Mouse (Mus musculus) cortical plate, adult 2 months (tissue): ENCODE measurements around the gene AC124108.1. TPM values are rescaled to one million over a fixed set of nuclear protein-coding genes. Genes with fewer than 3 reads are reported as not detected.

Experiments used
- H3K27ac ChIP-seq: fragments of 200-500 bp; 2 replicates; pipeline ENCODE4 v1.5.1; 2012; ENCODE audit warnings: low read length, control low read depth, inconsistent platforms; ENCODE audit not compliant: insufficient read depth
- H3K4me1 ChIP-seq: fragments of 200-500 bp; 2 replicates; pipeline ENCODE4 v1.6.1; 2011; ENCODE audit warnings: low read length; ENCODE audit not compliant: control insufficient read depth, insufficient read depth
- H3K4me3 ChIP-seq: fragments of 200-500 bp; 2 replicates; pipeline ENCODE4 v1.5.1; 2011; ENCODE audit warnings: mild to moderate bottlenecking, low read length, control low read depth; ENCODE audit not compliant: insufficient read depth
- CTCF ChIP-seq: fragments of 200-500 bp; IDR thresholded peaks from 2 replicates; pipeline ENCODE4 v1.5.1; 2011; ENCODE audit warnings: mild to moderate bottlenecking, control low read depth, low read length; ENCODE audit not compliant: insufficient read depth; ENCODE audit errors: extremely low read depth
- POLR2A ChIP-seq: fragments of 200-500 bp; IDR thresholded peaks from 2 replicates; pipeline ENCODE4 v1.6.1; 2011; ENCODE audit warnings: mild to moderate bottlenecking, low read length, control low read depth; ENCODE audit not compliant: insufficient read depth; ENCODE audit errors: extremely low read depth
- polyA plus RNA-seq: library from polyadenylated mRNA; depleted of rRNA; stranded (reverse); fragments of >200 nt; gene quantifications from 2 replicates; pipeline ENCODE4 v1.2.3, GENCODE M21; 2012

Gene AC124108.1
- polyA plus RNA-seq, 1 experiment, result 6.2 TPM

DNA sequence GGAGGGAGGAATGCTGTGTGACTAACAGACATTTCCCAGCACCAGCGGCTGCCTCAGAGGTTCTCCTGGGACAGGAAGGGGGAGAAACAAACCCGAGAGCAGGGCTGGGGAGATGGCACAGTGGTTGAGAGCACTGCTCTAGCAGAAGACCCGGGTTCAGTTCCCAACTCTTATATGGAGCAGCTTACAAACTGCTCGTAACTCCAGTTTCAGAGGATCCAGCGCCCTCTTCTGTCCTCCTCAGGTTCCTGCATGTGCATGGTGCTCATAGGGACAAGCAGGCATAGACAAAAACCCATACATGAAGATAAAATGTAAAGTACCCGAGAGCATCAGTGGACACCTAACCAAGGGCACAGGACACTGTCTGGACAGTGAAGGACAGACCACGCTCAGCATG lies 19.7 kb downstream of the AC124108.1 start:
- Histone ChIP-seq H3K27ac (no peak overlapping the region), H3K4me1 (peaks cover 16% of the 10 kb centered on the region), H3K4me3 (no peak overlapping the region)
- TF ChIP-seq POLR2A (no peak), CTCF (peak; percentile 63)

DNA sequence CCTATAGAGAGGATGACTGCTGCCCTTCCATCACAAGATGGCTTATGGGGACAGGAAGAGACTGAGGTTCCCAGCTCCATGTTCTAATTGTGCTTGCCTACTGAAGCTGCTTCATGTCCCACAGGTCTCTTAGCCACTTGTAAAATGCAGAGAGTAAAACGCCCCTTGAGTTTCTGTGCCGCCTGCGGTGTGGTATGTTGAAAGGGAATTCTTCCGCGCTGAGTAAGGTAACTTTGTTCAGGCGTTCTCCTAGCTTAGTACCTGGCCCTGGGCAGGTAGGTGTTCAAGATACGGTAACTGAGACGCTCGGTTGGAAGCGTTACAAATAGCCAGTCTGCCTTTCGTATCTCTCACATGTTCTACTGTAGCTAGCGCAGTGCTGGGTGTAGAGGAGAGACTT lies 20.4 kb downstream of the AC124108.1 start:
- no peak overlapping the region for H3K27ac ChIP-seq
- peak overlapping the region; percentile 5; the same call in 1 of the 2 replicates for H3K4me3 ChIP-seq
- peaks cover 15% of the 10 kb centered on the region for H3K4me1 ChIP-seq
- no peak for TF ChIP-seq CTCF
- no peak for TF ChIP-seq POLR2A

DNA sequence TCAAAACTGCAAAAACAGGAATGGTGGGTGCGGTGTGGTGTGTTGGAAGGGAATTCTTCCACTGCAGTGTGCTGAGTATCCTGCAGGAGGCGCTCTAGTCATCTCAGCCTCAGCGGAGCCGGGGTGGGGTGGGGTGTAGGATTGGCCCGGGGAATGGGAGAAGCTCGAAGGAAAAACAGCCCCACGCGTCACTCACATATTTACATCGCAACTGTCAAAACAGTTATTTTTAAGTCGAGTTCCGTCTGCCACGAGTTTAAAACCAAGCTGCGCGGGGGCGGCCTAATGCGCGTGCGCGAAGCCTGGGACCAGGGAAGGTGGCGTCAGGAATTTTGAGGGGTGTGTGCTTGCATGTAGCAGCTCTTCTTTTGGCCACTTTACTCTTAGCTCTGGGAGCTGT lies 21.0 kb downstream of the AC124108.1 start:
- TF ChIP-seq CTCF, result peak; percentile 81
- TF ChIP-seq POLR2A, result no peak
- no peak overlapping the region for H3K27ac ChIP-seq
- peak overlapping the region; percentile 5; the same call in 1 of the 2 replicates for H3K4me3 ChIP-seq
- peaks cover 15% of the 10 kb centered on the region for H3K4me1 ChIP-seq

DNA sequence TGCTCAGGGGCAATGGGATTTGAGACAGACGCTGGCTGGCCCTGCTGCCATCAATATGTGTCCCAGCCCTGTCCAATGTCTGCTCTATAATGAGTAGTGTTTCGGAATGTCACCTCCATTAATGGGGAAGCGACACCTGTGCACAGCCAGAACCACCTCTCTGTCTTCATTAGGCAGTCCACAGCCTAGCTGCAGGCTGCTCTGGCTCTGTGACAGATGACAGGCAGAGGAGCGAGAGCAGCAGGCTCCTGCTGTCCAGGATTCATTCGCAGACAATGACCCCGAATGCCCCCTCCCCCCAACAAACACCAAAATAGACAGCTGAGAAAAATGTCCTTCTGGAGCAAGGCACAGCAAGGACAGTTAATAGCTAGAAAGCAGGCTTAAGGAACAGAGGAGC lies 21.8 kb downstream of the AC124108.1 start:
- Histone ChIP-seq H3K27ac (no peak overlapping the region), H3K4me3 (no peak overlapping the region), H3K4me1 (peaks cover 11% of the 10 kb centered on the region)
- TF ChIP-seq CTCF, result no peak
- no peak for TF ChIP-seq POLR2A

DNA sequence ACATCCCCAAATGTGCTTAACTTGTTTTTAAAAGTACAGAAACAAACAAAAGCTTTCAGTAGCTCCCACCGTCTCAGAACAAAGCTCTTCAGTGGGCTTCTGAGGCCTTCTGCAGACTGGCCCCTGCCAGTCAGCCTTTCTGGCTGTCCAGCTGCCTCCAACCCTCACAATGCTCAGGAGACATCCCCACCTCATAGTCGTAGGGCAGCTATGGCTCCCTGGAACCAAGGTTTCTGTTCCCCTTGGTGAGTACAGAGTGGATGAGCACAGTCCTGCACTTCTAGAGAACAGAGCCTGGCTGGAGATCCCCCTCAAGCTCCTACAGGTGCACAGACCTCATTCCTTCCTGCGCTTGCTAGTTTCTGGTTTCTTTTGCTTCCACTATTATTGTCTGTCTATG lies 25.0 kb downstream of the AC124108.1 start:
- H3K4me3 ChIP-seq, result no peak overlapping the region
- H3K27ac ChIP-seq, result no peak overlapping the region
- peaks cover 3% of the 10 kb centered on the region; the same call in 1 of the 2 replicates for H3K4me1 ChIP-seq
- TF ChIP-seq POLR2A, result no peak
- no peak for TF ChIP-seq CTCF

DNA sequence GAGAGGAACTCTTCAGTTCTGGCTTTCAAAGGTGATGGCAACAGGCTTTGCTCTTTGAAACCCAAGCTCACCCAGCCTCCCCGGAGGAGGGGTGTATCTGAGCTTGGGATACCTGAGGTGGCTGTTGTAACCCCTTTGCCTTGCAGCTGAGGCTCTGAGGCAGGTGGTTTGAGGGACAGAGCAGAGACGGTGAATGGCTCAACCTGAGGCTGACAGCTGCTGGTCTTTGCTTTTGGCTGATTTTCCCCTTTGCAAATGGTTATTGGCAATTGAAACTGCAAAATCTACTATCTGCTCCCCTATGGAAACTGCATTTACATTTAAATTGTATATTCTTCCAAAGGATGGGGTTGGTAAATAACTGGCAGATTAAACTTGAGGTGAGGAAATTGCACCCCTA lies 30.4 kb downstream of the AC124108.1 start:
- Histone ChIP-seq H3K27ac (no peak overlapping the region), H3K4me1 (no peaks in the 10 kb centered on the region; the same call in 1 of the 2 replicates), H3K4me3 (no peak overlapping the region)
- TF ChIP-seq POLR2A (no peak), CTCF (no peak)

DNA sequence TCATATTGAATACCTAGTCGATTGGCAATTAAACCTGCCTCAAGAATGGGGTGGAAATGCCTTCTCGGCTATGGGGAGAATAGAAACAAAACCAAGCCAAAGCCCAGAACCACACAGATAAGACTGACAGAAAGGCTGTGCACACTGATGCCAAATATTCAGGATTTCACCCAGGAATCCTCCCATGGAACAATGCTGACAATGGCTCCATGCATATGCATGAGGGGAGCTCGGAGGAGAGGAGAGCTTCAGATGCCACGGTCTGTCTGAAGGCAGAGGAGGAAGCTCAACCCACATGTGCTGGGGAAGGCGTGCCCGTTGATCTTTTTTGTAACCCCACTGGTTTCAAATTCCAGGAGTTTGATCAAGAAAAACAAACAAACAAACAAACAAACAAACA lies 30.9 kb downstream of the AC124108.1 start:
- H3K27ac ChIP-seq, result no peak overlapping the region
- no peaks in the 10 kb centered on the region; the same call in 1 of the 2 replicates for H3K4me1 ChIP-seq
- no peak for TF ChIP-seq CTCF
- TF ChIP-seq POLR2A, result no peak
- no peak overlapping the region for H3K4me3 ChIP-seq

DNA sequence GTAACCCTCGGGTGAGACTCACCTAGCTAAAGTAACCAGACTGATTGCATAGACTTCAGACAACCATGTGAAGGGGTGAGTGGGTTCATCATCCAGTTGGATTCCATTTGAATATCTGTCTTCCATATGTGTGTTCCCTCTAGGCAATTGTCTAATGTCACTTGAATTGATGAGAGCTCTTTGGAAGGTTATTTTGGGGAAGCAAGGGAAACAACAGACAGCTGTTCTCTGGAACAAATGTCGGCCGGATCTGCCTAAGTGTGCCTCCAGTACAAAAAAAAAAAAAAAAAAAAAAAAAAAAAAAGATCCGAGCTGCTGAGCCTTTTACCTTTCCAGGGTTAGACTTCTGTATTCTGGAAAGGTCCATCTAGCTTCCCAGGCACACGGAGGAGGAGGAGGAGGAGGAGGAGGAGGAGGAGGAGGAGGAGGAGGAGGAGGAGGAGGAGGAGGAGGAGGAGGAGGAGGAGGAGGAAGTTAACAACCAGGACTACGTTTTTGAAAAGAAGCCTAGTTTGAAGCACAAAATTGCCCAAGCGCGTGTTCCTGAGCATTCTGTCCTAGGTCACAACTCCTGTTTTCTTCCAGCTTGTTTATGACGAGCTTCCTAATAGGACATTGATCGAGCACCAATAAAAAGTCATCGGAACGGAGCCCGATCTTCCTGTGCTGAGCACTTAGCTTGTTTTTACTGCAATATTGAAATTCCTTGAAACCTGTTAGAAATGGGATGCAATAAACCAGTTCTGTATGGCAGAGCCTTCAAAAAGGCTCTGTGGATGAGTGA lies 35.2 kb downstream of the AC124108.1 start:
- Histone ChIP-seq H3K4me3 (no peak overlapping the region), H3K27ac (no peak overlapping the region), H3K4me1 (no peaks in the 10 kb centered on the region; the same call in 1 of the 2 replicates)
- TF ChIP-seq CTCF (no peak), POLR2A (no peak)

DNA sequence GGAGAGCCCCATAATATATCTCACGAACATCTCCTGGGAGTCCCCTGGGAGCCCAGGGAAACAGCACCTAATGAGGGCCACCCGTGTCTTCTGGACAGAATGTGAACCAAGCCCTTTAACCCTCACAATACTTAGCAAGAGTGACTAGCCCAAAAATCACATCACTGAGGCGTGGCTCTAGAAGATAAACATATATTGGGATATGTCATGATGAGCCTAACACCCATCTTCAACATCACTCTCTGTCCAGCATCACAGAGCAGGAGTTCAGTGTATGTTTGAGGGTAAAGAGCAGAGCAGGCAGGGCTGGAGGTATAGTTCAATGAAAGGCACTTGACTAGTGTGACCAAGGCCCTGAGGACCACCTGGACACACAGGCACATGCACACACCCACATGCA lies 38.4 kb downstream of the AC124108.1 start, which contains the start of gene Gm10188:
Gene Gm10188, minus strand, starts transcription at position 101 of the 400 bp plus-strand sequence.
- no peak within 1 kb of the TSS for H3K27ac ChIP-seq
- no peaks in the 10 kb centered on the region; the same call in 1 of the 2 replicates for H3K4me1 ChIP-seq
- TF ChIP-seq POLR2A (no peak), CTCF (no peak)
- no peak within 1 kb of the TSS for H3K4me3 ChIP-seq
